Mouse (Mus musculus) kidney, adult 9 months (tissue): Measurements from ENCODE around the gene Ulk3.
A peak's percentile ranks its signal among the peaks of the same experiment; 100 is the strongest.

Experiments used
- DNase-seq: peaks from one replicate; pipeline ENCODE4 v3.0.0; 2022

Ulk3 gene

GRCm38 (mm10) chr9:57574397-57574796, 14.9 kb upstream of the Ulk3 start:
- no peak for DNase-seq

GRCm38 (mm10) chr9:57575577-57575976, 13.7 kb upstream of the Ulk3 start:
- DNase-seq: no peak

GRCm38 (mm10) chr9:57577144-57577849, 12.0 kb upstream of the Ulk3 start:
- DNase-seq: no peak

- DNase-seq: no peak
Measured at GRCm38 (mm10) chr9:57584991-57585390, 4.3 kb upstream of the Ulk3 start.

GRCm38 (mm10) chr9:57590726-57591125, 1.5 kb downstream of the Ulk3 start:
- DNase-seq: peak; percentile 31

GRCm38 (mm10) chr9:57593454-57594173, 4.4 kb downstream of the Ulk3 start:
- peak; percentile 79 for DNase-seq

- no peak for DNase-seq
Measured at GRCm38 (mm10) chr9:57594174-57594509, 4.9 kb downstream of the Ulk3 start.

- no peak for DNase-seq
Measured at GRCm38 (mm10) chr9:57597265-57597664, 8.0 kb downstream of the Ulk3 start.

- DNase-seq: peak; percentile 28
Measured at GRCm38 (mm10) chr9:57597929-57598382, 8.7 kb downstream of the Ulk3 start.

- DNase-seq: peak; percentile 65
Measured at GRCm38 (mm10) chr9:57598851-57599563, 9.8 kb downstream of the Ulk3 start.

GRCm38 (mm10) chr9:57600620-57601352, 11.5 kb downstream of the Ulk3 start:
- peak; percentile 36 for DNase-seq

GRCm38 (mm10) chr9:57601353-57601706, 12.1 kb downstream of the Ulk3 start:
- no peak for DNase-seq

GRCm38 (mm10) chr9:57602098-57602497, 12.8 kb downstream of the Ulk3 start:
- no peak for DNase-seq

- DNase-seq: no peak
Measured at GRCm38 (mm10) chr9:57604875-57605274, 15.6 kb downstream of the Ulk3 start.

GRCm38 (mm10) chr9:57605503-57605902, 16.3 kb downstream of the Ulk3 start:
- DNase-seq: no peak

- peak; percentile 66 for DNase-seq
Measured at GRCm38 (mm10) chr9:57606139-57606851, 17.0 kb downstream of the Ulk3 start, which contains the start of gene Cplx3. TSS of gene Cplx3 (minus strand) at chr9:57606281.

- DNase-seq: no peak
Measured at GRCm38 (mm10) chr9:57609803-57610202, 20.6 kb downstream of the Ulk3 start.

GRCm38 (mm10) chr9:57610359-57610826, 21.1 kb downstream of the Ulk3 start:
- no peak for DNase-seq

- no peak for DNase-seq
Measured at GRCm38 (mm10) chr9:57612587-57612986, 23.3 kb downstream of the Ulk3 start.

- no peak for DNase-seq
Measured at GRCm38 (mm10) chr9:57613975-57614374, 24.7 kb downstream of the Ulk3 start.

GRCm38 (mm10) chr9:57614786-57615185, 25.5 kb downstream of the Ulk3 start:
- no peak for DNase-seq

GRCm38 (mm10) chr9:57617556-57618169, 28.4 kb downstream of the Ulk3 start:
- no peak for DNase-seq
